Mouse (Mus musculus) heart, embryonic 10.5 days (tissue): Measurements from ENCODE around the gene Popdc2. TPM values are rescaled to one million over a fixed set of nuclear protein-coding genes. Genes with fewer than 3 reads are reported as not detected.

ENCODE experiments used
- DNase-seq: peaks from one replicate; pipeline ENCODE4 v3.0.0-alpha.2; 2017; ENCODE audit warnings: low spot score
- H3K27ac ChIP-seq: fragments of 300-500 bp; sonication (generic); 2 replicates; pipeline ENCODE4 v1.5.1; 2016; ENCODE audit warnings: mild to moderate bottlenecking
- H3K27me3 ChIP-seq: fragments of 300-500 bp; sonication (generic); 2 replicates; pipeline ENCODE4 v1.6.1; 2016; ENCODE audit warnings: mild to moderate bottlenecking; ENCODE audit not compliant: poor library complexity, insufficient read depth, severe bottlenecking
- H3K36me3 ChIP-seq: fragments of 300-500 bp; sonication (generic); 2 replicates; pipeline ENCODE4 v1.6.1; 2016; ENCODE audit warnings: mild to moderate bottlenecking, moderate library complexity
- H3K4me1 ChIP-seq: fragments of 300-500 bp; sonication (generic); 2 replicates; pipeline ENCODE4 v1.6.1; 2016; ENCODE audit warnings: mild to moderate bottlenecking
- H3K4me3 ChIP-seq: fragments of 300-500 bp; sonication (generic); 2 replicates; pipeline ENCODE4 v1.5.1; 2016; ENCODE audit warnings: mild to moderate bottlenecking, moderate library complexity
- H3K9me3 ChIP-seq: fragments of 300-500 bp; sonication (generic); 2 replicates; pipeline ENCODE4 v1.6.1; 2016; ENCODE audit warnings: mild to moderate bottlenecking, moderate library complexity
- WGBS: fragments of 180-500 bp; shearing (Covaris S2); methylation state at CpG from one replicate; pipeline ENCODE4 v1.1.7; 2016; 5-methylcytosine and 5-hydroxymethylcytosine counted together
- polyA plus RNA-seq: library from polyadenylated mRNA; unstranded; fragments of >200 nt; fragmentation: Nextera tagmentation; extraction: Ambion mirVana; gene quantifications from 2 replicates; pipeline ENCODE4 v1.2.1, GENCODE M21; 2016

Gene Popdc2
- polyA plus RNA-seq, 1 experiment from 2014 or later, result 230 TPM

GRCm38 (mm10) chr16:38401468-38401867 lies 39.5 kb downstream of the Popdc2 start:
- no peaks in the 10 kb centered on the region for H3K36me3 ChIP-seq
- DNase-seq, result no peak
- peaks cover 27% of the 10 kb centered on the region for H3K4me1 ChIP-seq
- WGBS, result 68% methylated on average over 6 of the region's 6 CpGs
- no peak overlapping the region for H3K27ac ChIP-seq
- H3K9me3 ChIP-seq, result no peaks in the 10 kb centered on the region
- no peak overlapping the region for H3K4me3 ChIP-seq
- no peaks in the 10 kb centered on the region for H3K27me3 ChIP-seq

DNA sequence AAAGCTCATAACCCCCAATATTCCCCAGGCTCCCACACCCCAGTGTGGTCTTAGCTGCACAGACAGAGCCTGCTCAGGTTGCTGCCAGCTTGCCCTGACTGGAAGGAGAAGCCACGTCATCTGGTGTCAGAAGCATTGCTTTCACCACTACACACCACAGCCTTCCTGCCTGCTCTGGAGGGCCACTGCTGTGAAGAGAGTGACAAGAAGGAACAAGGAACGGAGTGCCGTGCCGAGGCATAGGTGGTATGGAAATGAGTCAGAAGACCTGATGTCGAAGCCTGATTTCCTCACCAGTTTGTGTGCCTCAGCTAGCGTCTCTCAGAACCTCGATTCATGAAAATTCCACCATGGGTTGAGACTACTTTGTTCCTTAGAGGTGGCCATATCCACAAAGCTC lies 41.6 kb downstream of the Popdc2 start:
- H3K36me3 ChIP-seq, result no peaks in the 10 kb centered on the region
- WGBS, result 79% methylated on average over 7 of the region's 7 CpGs
- H3K4me3 ChIP-seq, result no peak overlapping the region
- H3K4me1 ChIP-seq, result peaks cover 36% of the 10 kb centered on the region
- no peak overlapping the region for H3K27ac ChIP-seq
- no peak for DNase-seq
- H3K9me3 ChIP-seq, result no peaks in the 10 kb centered on the region
- no peaks in the 10 kb centered on the region for H3K27me3 ChIP-seq

- peaks cover 17% of the 10 kb centered on the region for H3K4me1 ChIP-seq
- DNase-seq, result no peak
- WGBS, result 50% methylated on average over 5 of the region's 5 CpGs
- H3K9me3 ChIP-seq, result no peaks in the 10 kb centered on the region
- no peaks in the 10 kb centered on the region for H3K27me3 ChIP-seq
- H3K27ac ChIP-seq, result no peak overlapping the region
- no peaks in the 10 kb centered on the region for H3K36me3 ChIP-seq
- H3K4me3 ChIP-seq, result no peak overlapping the region
Measured at GRCm38 (mm10) chr16:38406293-38406692, 44.3 kb downstream of the Popdc2 start.

DNA sequence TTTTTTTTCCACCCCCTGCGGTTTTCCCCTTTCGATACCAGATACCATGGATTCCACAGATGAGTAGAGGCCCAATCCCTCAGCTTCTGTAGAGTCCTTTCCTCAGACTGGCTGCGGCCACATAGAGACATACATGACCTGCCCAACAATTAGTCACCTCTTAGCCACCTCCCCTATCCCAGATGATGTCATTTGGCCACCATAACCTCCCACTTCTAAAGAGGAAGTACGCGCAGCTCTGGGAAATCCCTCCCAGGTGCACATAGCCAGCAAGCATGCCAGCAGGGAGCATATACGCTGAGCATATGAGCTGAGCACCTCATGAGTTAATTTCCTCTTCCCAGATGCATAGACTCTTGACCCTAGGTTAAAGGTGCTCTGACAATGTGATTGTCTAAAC lies 44.7 kb downstream of the Popdc2 start:
- DNase-seq, result no peak
- Histone ChIP-seq H3K27ac (no peak overlapping the region), H3K4me1 (peaks cover 17% of the 10 kb centered on the region), H3K9me3 (no peaks in the 10 kb centered on the region), H3K4me3 (no peak overlapping the region), H3K36me3 (no peaks in the 10 kb centered on the region), H3K27me3 (no peaks in the 10 kb centered on the region)
- WGBS, result 65% methylated on average over 6 of the region's 6 CpGs

GRCm38 (mm10) chr16:38407584-38407983 lies 45.6 kb downstream of the Popdc2 start:
- Histone ChIP-seq H3K9me3 (no peaks in the 10 kb centered on the region), H3K27me3 (no peaks in the 10 kb centered on the region), H3K4me1 (peaks cover 17% of the 10 kb centered on the region), H3K4me3 (no peak overlapping the region), H3K27ac (no peak overlapping the region), H3K36me3 (no peaks in the 10 kb centered on the region)
- no peak for DNase-seq
- WGBS, result 30% methylated on average over 5 of the region's 5 CpGs

DNA sequence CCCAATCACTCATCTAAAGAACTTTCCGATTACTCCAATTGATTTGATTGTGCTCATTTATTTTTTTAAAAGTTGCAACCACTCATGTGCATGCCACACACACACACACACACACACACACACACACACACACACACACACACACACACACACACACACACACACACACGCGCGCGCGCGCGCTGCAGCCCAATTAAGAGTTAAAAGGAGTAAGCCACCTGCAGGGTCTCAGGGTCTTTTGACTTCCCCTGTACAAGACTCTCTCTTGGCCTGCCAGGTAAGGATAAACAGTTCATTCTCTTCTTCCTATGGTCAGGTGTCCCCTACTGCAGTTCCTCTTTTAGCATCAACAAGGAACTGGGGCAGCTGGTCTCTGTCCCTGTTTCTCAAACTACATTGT lies 46.4 kb downstream of the Popdc2 start:
- Histone ChIP-seq H3K27me3 (no peaks in the 10 kb centered on the region), H3K4me1 (peaks cover 17% of the 10 kb centered on the region), H3K9me3 (no peaks in the 10 kb centered on the region), H3K36me3 (no peaks in the 10 kb centered on the region), H3K4me3 (no peak overlapping the region), H3K27ac (no peak overlapping the region)
- 93% methylated on average over 8 of the region's 8 CpGs for WGBS
- no peak for DNase-seq

DNA sequence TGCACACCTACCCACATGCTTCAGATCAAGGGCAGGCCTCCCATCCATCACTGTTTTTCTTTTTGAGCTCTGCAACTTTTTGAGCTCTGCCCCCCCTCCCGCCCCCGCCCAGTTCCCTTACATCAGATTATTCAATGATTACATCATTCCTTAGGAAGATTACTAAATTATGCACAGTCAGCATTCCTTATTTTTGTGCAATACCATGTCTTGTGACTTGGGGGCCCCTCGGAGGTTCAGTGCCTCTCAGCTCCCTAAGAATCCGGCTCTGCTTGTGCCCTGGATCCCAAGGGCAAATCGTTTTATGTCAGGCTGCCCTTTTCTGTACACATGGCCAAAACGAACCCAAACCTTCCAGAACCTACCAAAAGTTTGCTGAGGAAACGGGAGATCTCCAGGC lies 52.9 kb downstream of the Popdc2 start:
- no peak for DNase-seq
- Histone ChIP-seq H3K4me1 (no peaks in the 10 kb centered on the region), H3K36me3 (no peaks in the 10 kb centered on the region), H3K9me3 (no peaks in the 10 kb centered on the region), H3K27me3 (no peaks in the 10 kb centered on the region), H3K4me3 (no peak overlapping the region), H3K27ac (no peak overlapping the region)
- 78% methylated on average over 7 of the region's 7 CpGs for WGBS

DNA sequence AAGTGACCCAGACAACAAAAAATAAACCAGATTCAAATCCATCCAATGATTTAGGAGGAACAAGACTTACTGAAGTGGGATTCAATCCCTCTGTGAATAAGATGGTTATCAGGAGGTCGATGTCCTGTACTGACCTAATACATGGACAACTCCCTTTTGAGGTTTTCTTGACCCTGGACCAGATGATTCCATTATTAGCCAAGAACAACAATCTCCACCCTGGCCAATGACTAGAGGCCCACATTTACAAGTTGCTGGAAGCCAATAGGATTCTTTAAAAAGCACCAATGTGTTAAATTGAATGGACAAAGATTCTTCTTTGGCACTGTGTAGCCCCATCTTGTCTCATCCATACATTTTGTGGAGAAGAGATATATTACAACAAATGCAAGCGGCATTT lies 63.4 kb downstream of the Popdc2 start:
- H3K36me3 ChIP-seq, result no peaks in the 10 kb centered on the region
- WGBS, result 80% methylated on average over 2 of the region's 2 CpGs
- H3K27me3 ChIP-seq, result no peaks in the 10 kb centered on the region
- no peak overlapping the region for H3K27ac ChIP-seq
- H3K4me1 ChIP-seq, result 0 out of 2 replicates have a peak, but pooled peaks cover 6% of the 10 kb centered on the region
- no peak overlapping the region for H3K4me3 ChIP-seq
- no peaks in the 10 kb centered on the region for H3K9me3 ChIP-seq
- no peak for DNase-seq

GRCm38 (mm10) chr16:38425799-38426198 lies 63.8 kb downstream of the Popdc2 start:
- H3K4me3 ChIP-seq, result no peak overlapping the region
- peaks cover 9% of the 10 kb centered on the region; the same call in 1 of the 2 replicates for H3K4me1 ChIP-seq
- WGBS, result 92% methylated on average over 1 of the region's 1 CpGs
- H3K36me3 ChIP-seq, result no peaks in the 10 kb centered on the region
- H3K27ac ChIP-seq, result no peak overlapping the region
- no peaks in the 10 kb centered on the region for H3K9me3 ChIP-seq
- H3K27me3 ChIP-seq, result no peaks in the 10 kb centered on the region
- no peak for DNase-seq

Other genes starting within 250 kb of the Popdc2 start
- gene Nr1i2, start 67.4 kb upstream of the Popdc2 start, polyA plus RNA-seq, result 0.08 TPM in 1 of 2 replicates, not detected in the other
- 0.06 and 0.12 TPM in 2 replicates for gene Maats1, start 20.1 kb upstream of the Popdc2 start, polyA plus RNA-seq
- gene Cox17, start 15.2 kb upstream of the Popdc2 start, polyA plus RNA-seq, result 287 and 339 TPM in 2 replicates
- 1.3 and 4.6 TPM in 2 replicates for gene Gm21987, start 15.2 kb upstream of the Popdc2 start, polyA plus RNA-seq
- gene Pla1a, start 70.9 kb downstream of the Popdc2 start, polyA plus RNA-seq, result 0.19 and 0.37 TPM in 2 replicates
- gene Adprh, start 90.5 kb downstream of the Popdc2 start, polyA plus RNA-seq, result 127 TPM in 2 replicates
- 0.41 and 0.45 TPM in 2 replicates for gene Cd80, start 93.4 kb downstream of the Popdc2 start, polyA plus RNA-seq
- 25.1 and 39.3 TPM in 2 replicates for gene Timmdc1, start 160.5 kb downstream of the Popdc2 start, polyA plus RNA-seq
- gene Poglut1, start 188.0 kb downstream of the Popdc2 start, polyA plus RNA-seq, result 40.2 and 50.6 TPM in 2 replicates
- 76.1 and 105 TPM in 2 replicates for gene Tmem39a, start 196.5 kb downstream of the Popdc2 start, polyA plus RNA-seq